Mouse (Mus musculus): ENCODE measurements at regions not wholly inside any gene's neighbourhood (a gene's known extent, or its start where the extent isn't known, plus 50 kb on each side); places are given as distances from the start of the nearest gene placed in this dataset.

DNA sequence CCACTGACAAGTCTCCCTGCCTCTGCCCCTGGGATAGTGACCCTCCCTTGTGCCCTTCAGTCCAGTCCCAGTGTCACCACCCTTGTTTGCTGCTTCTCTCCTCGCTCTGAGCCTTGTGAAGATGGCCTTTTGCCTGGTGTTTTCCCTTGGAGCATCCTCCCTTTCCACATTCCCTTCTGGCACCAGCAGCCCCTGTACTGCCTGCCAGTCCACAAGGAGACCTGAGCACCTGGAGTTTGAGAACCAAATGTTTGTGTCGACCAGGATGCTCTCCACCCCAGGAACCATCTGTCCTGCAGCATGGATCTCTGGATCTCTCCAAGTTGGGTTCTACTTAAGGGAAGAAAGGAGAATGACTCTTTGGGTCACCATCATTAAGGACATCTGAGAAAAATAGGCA lies 307.5 kb upstream of the Zmiz1 start:
- no peak for DNase-seq (ENCODE audit: extremely low spot score in 1 of 2, low spot score in 1 of 2)

DNA sequence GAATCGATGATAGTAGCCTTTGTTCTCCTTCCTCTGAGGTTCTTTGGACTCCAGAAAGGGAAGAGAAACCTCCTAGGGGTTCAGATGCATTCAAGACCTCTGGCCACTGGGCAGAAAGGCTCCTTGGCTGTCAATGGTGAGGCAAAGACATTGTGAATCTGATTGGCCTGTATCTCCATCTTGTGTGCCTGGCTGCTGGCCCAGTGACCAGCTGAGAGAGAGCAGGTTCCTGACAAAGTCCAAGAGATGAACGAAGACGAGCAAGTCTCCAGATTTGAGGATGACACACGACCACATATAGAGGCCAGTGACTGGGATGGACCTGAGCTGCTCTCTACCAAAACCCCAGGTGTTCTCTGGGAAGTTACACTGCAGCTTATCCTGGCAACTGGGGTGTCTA lies 305.4 kb upstream of the Zmiz1 start:
- no peak for DNase-seq (ENCODE audit: extremely low spot score in 1 of 2, low spot score in 1 of 2)

DNA sequence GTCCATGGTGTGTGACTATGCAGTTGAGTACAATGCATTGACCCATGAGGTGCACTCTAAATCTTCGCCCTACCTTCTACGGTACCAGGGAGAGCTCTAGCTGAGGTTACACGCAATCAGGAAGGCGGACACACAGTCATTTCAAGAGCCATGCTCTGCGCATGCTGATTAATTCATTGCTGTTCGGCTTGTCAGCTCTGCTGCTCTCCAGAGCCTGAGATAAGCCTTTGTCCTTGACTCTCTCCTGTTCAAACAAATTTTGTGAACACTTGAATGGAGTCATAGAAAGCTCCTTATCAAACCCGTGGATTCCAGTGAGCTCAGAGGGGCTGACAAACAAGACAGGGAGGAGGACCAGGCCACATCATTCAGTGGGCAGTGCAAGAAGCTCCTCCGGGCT lies 304.8 kb upstream of the Zmiz1 start:
- DNase-seq (ENCODE audit: extremely low spot score in 1 of 2, low spot score in 1 of 2): no peak

DNA sequence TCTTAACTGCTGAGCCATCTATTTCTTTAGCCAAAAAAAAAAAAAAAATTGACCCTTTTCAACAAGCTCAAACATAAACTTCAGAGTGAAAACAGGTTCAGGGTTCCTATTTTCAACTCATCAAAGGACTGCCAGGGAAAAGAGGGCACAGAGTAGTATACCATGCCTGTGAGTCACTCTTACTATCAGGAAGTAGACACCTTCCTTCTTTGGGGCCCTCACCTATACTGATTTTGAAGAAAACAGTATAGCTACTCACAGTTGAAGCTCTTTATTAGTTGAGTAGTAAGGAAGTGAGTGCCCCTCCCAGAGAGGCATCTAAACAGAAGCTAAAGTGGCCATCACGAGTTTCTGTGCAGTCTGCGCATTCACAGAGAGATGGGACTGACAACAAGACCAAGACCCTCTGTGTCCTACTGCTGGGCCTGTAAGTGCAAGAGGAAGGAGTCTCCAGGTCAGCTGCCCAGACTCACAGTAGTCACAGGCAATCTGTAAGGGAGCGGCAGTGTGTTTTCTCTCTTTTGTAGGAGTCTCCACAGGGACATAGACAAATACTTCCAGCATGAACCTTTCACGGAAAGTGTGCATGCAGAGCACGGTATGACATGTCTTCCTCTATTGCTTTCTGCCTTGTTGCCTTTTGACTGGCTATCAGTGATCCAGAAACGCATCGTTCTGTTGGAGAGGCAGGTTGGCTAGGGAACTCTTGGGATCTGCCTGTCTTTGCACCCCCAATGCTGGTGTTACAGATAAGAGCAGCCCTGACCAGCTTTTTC lies 303.8 kb upstream of the Zmiz1 start:
- no peak for DNase-seq (ENCODE audit: extremely low spot score in 1 of 2, low spot score in 1 of 2)

DNA sequence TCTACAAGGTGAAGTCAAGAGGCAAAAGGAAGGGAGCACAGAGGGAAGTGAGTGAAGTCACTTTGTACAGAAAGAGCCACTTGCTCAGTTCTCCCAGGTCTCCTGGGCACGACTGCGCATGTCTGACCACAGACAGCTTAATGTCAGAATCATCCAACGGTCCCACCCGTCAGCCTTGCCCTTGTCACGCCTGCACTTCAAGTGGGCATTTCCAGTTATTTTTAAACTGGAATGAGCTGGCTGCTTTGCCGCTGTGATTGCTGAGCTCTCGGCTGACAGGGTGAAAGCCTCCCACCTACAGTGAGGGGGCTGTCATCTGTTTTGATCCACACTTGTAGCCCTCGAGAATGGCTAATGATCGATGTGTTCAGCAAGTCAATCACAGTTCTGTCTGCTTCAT lies 302.8 kb upstream of the Zmiz1 start:
- no peak for DNase-seq (ENCODE audit: extremely low spot score in 1 of 2, low spot score in 1 of 2)

DNA sequence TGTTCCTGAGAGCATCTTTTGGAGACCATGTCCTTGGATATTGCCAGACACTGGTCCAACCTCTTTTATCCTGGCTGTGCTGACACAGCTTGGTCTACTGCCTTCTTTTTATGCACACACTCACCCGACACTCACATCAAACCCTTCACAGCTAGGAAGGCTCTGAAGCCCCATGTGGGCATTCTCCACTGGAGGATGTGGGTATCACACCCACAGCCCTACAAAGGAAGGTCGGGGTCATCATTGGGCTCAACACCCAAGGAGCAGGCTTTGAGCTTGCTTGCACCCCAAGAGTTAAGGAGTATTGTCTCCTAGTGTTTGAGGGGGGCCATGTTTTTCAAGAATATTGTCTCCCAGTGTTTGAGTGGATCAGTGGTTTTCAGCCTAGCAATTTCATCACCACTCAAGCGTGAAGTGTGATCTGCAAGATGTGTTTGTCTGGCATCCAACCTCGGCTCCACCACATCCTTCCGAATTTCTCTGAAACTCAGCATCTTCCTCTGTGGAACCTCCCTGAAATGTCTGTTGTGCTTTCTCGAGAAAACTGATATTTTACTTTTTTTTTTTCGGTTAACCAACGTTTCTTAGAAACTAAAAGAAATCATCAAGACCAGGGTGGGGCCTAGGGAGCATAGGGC lies 297.2 kb upstream of the Zmiz1 start:
- DNase-seq (ENCODE audit: extremely low spot score in 1 of 2, low spot score in 1 of 2): no peak

DNA sequence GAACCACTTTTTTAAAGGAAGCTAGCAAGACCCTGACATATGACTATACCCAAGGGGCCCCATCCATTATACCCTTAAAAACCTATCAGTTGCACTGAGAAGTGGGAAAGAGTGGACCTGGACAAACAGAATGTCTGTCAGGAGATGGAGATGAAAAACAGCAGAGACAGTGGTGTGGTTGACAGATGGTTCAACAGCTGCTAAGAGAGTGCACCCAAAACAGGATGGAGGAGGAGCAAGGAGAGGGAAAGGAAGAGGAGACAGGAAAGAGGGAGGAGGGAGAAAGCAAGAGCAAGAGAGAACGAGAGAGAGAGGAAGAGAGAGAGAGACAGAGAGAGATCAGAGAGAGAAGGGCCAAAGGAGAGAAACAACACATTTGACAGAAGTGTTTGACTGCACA lies 292.8 kb upstream of the Zmiz1 start:
- DNase-seq (ENCODE audit: extremely low spot score in 1 of 2, low spot score in 1 of 2): no peak

DNA sequence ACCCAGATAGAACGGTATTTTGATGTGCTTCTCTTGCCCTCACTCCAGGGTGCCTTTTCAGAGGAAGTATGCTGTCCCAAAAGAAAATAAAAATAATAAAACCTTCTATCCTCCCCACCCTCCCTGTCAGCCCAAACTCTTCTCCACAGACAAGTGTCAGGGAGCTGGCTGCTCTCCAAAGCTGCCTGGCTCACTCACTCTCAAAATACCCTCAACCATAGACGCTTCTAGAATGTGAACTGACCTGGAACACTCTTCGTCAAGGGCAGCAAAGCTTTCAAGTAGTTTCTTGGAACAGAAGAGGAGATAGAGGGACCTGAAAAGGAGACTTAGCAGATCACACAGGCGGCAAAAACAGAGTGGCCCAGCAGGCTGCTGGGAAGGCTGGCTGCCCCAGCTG lies 291.4 kb upstream of the Zmiz1 start:
- DNase-seq (ENCODE audit: extremely low spot score in 1 of 2, low spot score in 1 of 2): no peak

DNA sequence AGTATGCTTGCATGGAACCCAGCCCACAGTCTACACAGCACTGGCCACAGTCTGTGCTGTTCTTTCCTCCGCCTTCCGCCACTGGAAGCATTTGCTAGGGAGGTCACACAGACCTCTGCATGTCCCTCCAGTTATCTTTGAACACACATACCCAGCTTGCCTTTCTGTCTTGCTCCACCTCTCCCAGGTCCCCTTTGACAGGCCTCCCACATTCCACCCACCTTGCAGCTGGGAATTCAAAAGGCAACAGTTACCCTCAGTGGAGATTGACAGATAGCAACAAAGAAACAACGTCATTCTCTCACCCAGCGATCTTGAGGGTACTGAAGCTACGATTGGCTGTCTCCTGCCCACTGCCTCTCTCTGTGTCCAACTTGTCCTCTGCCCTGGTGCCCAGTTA lies 290.7 kb upstream of the Zmiz1 start:
- peak in 1 of 2 experiments; percentile 27 for DNase-seq (ENCODE audit: extremely low spot score in 1 of 2, low spot score in 1 of 2)

DNA sequence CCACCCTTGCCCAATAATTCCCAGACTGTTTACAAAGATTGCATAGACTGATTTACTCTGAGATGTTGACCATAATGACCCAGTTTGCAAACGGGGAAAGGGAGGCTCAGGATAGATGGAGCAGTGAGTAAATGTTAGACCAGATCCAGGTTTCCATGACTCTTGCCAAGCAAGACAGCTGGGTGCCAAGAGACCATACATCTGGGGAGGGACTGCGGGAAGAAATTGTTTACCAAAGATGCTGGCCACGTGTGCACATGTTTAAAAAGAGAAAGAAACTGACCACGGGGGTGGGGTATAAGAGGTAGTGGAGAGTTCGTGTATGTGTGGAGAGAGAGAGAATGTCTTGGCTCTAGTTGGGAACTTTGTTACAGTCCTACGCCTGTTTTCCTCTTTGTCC lies 285.7 kb upstream of the Zmiz1 start:
- no peak for DNase-seq (ENCODE audit: extremely low spot score in 1 of 2, low spot score in 1 of 2)

DNA sequence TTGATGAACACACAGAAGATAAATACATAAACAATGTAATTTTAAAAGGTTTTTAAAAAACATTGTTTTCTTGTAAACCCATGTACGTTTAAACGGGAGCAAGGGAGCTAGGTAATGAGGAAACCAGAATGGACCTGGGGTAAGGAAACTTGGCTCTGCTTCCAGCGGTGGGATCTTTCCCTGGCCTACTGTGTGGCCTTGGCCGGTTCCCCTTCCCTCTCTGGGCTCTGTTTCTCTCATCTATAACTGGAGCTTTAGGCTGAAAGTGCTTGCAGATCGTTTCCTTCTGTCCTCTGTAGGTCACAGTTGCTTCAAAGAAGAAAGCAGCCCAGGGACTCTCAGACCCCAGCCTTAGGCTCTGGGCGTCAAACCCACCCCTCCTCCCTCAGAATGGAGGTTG lies 285.1 kb upstream of the Zmiz1 start:
- DNase-seq (ENCODE audit: extremely low spot score in 1 of 2, low spot score in 1 of 2): no peak

DNA sequence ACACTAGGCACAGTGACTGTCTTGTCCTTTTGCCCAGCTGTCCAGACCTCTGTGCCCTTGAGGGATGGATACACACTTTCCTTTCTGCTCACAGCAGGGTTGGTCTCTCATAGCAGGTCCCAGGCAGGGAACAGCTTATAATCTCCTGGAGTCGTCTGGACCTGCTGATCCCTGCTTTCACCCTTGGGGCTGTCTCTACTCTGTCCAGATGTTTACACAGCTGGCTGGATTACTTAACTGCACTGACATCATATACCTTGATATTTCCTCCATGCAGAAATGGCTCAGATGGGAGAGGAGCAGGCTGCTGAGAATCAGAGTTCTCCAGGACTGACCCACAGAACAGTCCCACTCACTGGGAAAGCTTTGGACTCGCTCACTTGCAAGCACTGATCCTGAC lies 284.6 kb upstream of the Zmiz1 start:
- no peak for DNase-seq (ENCODE audit: extremely low spot score in 1 of 2, low spot score in 1 of 2)

DNA sequence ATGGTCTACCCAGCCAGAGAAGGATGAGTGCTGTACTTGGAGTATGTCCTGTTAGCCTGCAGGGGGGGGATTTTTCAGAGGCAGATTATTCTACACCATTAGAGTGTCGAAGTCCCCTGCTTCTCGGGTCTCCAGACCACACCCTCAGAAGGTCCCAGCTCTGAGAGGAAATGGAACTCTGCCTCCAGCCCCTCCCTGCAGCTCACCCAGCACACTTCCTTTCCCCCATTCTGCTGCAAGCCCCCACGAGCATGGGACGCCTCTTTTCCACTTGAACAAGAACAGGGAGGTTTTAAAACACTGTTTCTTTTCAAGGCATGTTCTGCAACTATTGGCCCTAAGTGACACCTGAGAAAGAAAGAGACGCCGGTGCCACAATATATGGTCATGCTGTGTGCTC lies 282.8 kb upstream of the Zmiz1 start:
- no peak for DNase-seq (ENCODE audit: extremely low spot score in 1 of 2, low spot score in 1 of 2)

DNA sequence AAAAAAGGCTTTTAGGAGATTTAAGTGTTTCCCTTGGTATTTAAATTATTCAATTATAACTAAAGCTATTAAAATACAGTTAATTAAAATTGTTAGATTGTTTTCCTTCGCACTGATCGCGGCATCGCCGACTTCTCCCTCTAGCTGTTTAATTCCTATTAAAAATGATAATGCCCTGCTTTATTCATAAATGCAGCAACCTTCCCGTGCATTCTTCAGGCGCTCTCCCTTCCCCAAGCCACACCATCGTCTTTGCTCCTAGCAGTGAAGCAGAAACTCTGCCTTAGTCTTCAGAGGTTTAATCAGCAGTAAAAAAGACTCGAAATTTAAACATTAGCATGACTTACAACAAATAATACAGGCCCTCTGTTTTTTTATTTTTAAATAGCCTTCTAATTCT lies 278.9 kb upstream of the Zmiz1 start:
- no peak for DNase-seq (ENCODE audit: extremely low spot score in 1 of 2, low spot score in 1 of 2)

DNA sequence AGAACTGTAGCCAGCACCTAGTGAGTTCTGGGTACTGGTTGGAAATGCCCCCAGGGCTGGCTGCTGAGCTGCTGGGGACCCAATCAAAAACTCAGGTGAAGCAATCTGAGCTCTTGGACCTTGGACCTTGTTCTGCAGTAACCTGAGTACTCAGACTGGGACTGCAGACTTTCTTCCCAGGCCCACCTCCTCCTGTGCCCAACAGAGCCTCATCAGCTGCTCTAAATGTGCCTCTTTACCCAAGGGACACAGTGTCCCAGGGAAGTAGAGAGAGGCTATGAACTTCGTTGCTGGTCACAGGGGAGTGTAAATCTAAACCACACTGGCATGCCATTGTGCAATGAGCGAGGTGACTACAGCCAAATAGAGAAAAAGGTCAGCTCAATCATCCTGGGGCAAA lies 277.6 kb upstream of the Zmiz1 start:
- DNase-seq (ENCODE audit: extremely low spot score in 1 of 2, low spot score in 1 of 2): no peak

DNA sequence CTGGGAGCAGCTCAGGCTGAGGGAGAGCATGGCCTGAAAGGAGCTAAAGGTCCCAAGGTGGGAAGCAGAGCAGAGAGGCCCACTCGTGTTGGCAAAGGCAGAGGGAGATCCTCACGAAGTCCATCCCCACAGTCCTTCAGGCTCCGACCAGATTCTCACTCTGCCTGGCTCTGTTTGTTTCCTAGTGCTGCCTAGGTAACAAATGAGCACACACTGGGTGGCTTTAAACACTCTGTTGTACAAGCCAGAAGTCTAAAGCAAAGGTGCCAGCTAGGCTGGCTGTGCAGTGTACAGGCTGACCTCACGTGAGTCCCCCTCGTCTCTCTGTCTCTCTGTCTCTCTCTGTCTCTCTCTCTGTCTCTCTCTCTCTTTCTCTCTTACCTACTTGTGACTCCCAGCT lies 274.9 kb upstream of the Zmiz1 start:
- DNase-seq (ENCODE audit: extremely low spot score in 1 of 2, low spot score in 1 of 2): no peak

DNA sequence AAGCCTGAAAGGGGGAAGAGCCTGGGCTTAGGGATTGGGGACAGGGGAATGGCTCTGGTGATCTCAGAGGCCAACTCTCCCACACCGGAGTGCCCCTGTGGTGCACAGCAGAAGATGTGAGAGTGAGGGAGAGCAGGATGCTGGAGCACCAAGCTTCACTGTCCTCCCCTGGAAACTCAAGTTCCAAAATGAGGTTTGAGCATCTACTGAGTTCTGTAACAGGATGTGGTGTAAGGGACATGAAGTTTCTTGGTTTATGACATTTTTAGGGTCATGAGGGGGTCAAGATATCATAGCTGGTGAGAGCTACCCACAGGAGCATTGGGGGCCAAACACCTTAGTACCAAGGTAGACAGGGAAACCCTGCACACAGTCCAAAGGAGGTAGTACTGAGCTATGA lies 274.1 kb upstream of the Zmiz1 start:
- DNase-seq (ENCODE audit: extremely low spot score in 1 of 2, low spot score in 1 of 2): no peak

DNA sequence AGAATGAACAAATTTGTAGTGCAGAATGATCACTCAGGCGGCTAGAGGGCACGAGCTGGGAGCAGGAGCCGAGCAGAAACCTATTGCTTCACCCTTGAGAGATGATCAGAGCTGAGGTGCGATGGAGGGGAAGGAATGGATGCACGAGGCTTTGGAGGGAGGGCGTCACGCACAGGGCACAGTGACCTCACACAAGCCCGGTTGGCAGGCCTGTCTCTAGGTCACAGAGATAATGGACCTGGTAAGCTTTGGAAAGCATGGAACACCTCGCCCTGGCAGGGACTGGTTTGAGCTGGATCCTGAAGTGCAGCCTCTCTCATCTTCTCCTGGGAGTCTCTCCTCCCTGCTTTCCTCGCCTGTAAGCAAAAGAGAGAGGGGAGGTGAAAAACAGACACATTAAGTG lies 273.4 kb upstream of the Zmiz1 start:
- DNase-seq (ENCODE audit: extremely low spot score in 1 of 2, low spot score in 1 of 2): no peak

DNA sequence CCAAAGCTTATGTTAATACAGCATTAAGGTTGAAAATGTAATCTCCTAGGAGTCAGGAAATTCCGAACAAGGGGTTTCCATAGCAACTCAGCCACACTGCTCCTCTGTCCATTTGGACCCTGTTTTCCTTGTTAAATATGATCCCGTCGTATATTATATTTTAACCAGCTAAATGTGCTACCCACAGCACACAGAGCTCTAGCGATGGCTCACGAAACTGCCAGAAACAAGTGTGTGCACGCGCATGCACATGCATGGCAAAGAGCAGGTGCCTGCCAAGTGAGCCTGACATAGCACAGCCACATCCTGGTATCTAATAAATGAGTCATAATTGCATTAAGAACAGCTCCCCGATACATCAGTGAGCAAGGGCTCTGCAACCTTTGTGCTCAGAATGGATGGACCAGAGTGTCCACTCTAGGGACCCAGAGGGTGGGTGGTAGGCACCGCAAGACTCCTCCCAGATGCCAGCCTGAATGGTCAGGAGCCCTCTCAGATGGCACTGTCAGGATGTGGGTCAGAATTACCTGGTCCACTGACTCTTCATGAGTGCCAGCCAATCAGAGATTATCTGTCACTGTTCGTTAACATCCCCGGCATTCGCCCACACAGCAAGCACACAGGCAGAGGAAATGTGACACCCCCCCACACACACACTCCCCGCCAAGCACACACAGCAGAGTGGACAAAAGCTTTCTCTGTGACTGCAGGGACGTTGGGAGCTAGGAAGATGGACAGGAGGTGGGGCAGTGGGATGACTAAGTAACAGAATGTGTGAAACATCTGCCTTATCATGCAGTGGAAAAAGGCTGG lies 272.8 kb upstream of the Zmiz1 start:
- DNase-seq (ENCODE audit: extremely low spot score in 1 of 2, low spot score in 1 of 2): peak; percentile 27 to 36

DNA sequence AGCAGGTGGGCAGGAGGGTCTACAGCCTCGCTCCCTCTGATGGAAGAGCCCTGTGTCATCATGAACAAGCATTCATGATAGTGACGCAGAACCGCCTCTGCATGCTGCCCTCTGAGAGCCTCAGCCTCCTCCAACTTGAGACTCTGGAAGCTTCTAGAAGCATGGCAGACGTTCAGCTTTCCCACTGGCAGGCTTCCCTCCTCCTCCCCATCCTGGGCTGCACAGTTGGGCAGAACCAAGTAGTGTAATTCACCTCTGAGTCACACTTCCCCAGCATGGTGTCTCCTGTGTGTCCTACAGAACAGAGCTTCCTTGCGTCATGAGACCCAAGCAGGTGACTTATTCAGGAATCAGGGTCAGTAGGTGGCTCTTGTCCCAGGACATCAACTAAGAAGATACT lies 271.3 kb upstream of the Zmiz1 start:
- DNase-seq (ENCODE audit: extremely low spot score in 1 of 2, low spot score in 1 of 2): no peak

DNA sequence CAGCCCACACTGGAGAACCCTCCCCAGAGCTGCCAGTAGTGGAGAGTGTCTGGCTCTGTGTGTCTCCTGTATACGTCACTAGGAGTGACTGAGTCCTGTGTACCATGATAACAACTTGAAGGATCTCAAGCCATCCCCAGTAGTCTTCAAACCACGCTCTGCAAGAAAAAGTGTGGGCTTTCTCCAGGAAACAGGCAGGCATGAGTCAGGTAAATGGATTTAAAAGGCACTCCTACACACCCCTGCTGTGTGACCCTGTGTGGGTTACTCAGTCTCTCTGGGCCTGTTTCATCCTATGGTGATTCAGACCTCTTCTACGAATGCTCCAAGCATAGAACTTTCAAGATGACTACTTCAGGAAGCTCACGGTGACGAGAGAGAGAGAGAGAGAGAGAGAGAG lies 269.7 kb upstream of the Zmiz1 start:
- no peak for DNase-seq (ENCODE audit: extremely low spot score in 1 of 2, low spot score in 1 of 2)
